8 mouse cellular contexts compared by ENCODE assay signal in genomic region chr1:90956245-90957096, GRCm38 (mm10). TPM values are rescaled to one million over a fixed set of nuclear protein-coding genes. Genes with fewer than 3 reads are reported as not detected.
DNase-seq lines count a peak whose midpoint lies in the region; ATAC-seq lines count a peak whose summit lies in the region.
"Had no signal": no experiment of that assay in that cellular context is flagged by ENCODE, and none has a peak within 500 bp of the region (broad histone marks: within the 10 kb centered on the region; RNA-seq: fewer than 3 reads in every experiment).

No protein-coding gene starts in this region.

- H3K27ac ChIP-seq in embryonic facial prominence, embryonic 14.5 days (replicated peaks; ENCODE audit: low read depth, low read length), result no peak overlapping the region
- no peak overlapping the region for H3K27ac ChIP-seq in hindbrain, embryonic 13.5 days

- DNase-seq in MN1 (ENCODE audit: low spot score), result peak; percentile 14
- DNase-seq in brain, adult 2 months (ENCODE audit: low read depth, low spot score), result peak; percentile 85
- DNase-seq in embryonic facial prominence, embryonic 14.5 days (ENCODE audit: low spot score), result peak; percentile 89
- peak; percentile 60 to 82 for DNase-seq in layer of hippocampus, postnatal 14 days (ENCODE audit: low spot score in 2 of 2)
- DNase-seq in lung, postnatal 25 days (ENCODE audit: low spot score), result peak; percentile 70
- peak; percentile 38 to 45 for DNase-seq in right cerebral cortex, postnatal 36 days (ENCODE audit: low spot score in 2 of 2)

- peak; percentile 90 for ATAC-seq in embryonic facial prominence, embryonic 14.5 days (ENCODE audit: low read depth)
- peak; percentile 71; the same call in 1 of the 2 replicates for ATAC-seq in hindbrain, embryonic 13.5 days (ENCODE audit: low FRiP score)

- H3K9me3 ChIP-seq in embryonic facial prominence, embryonic 14.5 days (ENCODE audit: control insufficient read depth, low read length), result no peaks in the 10 kb centered on the region
- no peaks in the 10 kb centered on the region for H3K9me3 ChIP-seq in hindbrain, embryonic 13.5 days

- 25% methylated on average over 7 of the region's 7 CpGs for WGBS in embryonic facial prominence, embryonic 14.5 days
- whole genome bisulfite sequencing in hindbrain, embryonic 13.5 days, result 27% methylated on average over 6 of the region's 7 CpGs

- H3K4me2 ChIP-seq in embryonic facial prominence, embryonic 14.5 days (ENCODE audit: low read depth, low read length), result no peak overlapping the region
- H3K4me2 ChIP-seq in hindbrain, embryonic 13.5 days, result no peak overlapping the region

- H3K9ac ChIP-seq in embryonic facial prominence, embryonic 14.5 days (ENCODE audit: low read depth, low read length), result no peak overlapping the region
- no peak overlapping the region for H3K9ac ChIP-seq in hindbrain, embryonic 13.5 days

- H3K36me3 ChIP-seq in embryonic facial prominence, embryonic 14.5 days (ENCODE audit: control insufficient read depth, insufficient read depth, low read length), result no peaks in the 10 kb centered on the region
- H3K36me3 ChIP-seq in hindbrain, embryonic 13.5 days, result no peaks in the 10 kb centered on the region

- H3K4me3 ChIP-seq in embryonic facial prominence, embryonic 14.5 days (ENCODE audit: low read depth, low read length), result no peak overlapping the region
- H3K4me3 ChIP-seq in hindbrain, embryonic 13.5 days, result no peak overlapping the region

- no peaks in the 10 kb centered on the region for H3K27me3 ChIP-seq in embryonic facial prominence, embryonic 14.5 days (replicated peaks; ENCODE audit: control insufficient read depth, insufficient read depth, low read length)
- H3K27me3 ChIP-seq in hindbrain, embryonic 13.5 days, result peaks cover 17% of the 10 kb centered on the region; the same call in 1 of the 2 replicates

- H3K4me1 ChIP-seq in embryonic facial prominence, embryonic 14.5 days (ENCODE audit: control insufficient read depth, insufficient read depth, low read length), result 0 out of 2 replicates have a peak, but pooled peaks cover 5% of the 10 kb centered on the region
- no peaks in the 10 kb centered on the region; the same call in 1 of the 2 replicates for H3K4me1 ChIP-seq in hindbrain, embryonic 13.5 days (replicated peaks)

RNA-seq across cellular contexts. Expression of gene Prlh, which starts 3.6 kb away (rescaled TPM):
- polyA plus RNA-seq in embryonic facial prominence, embryonic 14.5 days (2014; fragmentation: Nextera tagmentation; extraction: Ambion mirVana), result not detected in 2 replicates
- polyA plus RNA-seq in hindbrain, embryonic 13.5 days (2015; fragmentation: Nextera tagmentation; extraction: Ambion mirVana), result not detected in 2 replicates
- not detected for total RNA-seq in layer of hippocampus, postnatal 14 days (2021)
- total RNA-seq: left cerebral cortex, adult 8-10 months had no signal

RNA-seq across cellular contexts. Expression of gene Rab17, which starts 13.0 kb away (rescaled TPM):
- 2.4 and 2.5 TPM in 2 replicates for polyA plus RNA-seq in embryonic facial prominence, embryonic 14.5 days (2014; fragmentation: Nextera tagmentation; extraction: Ambion mirVana)
- 0.25 and 0.55 TPM in 2 replicates for polyA plus RNA-seq in hindbrain, embryonic 13.5 days (2015; fragmentation: Nextera tagmentation; extraction: Ambion mirVana)
- total RNA-seq in layer of hippocampus, postnatal 14 days (2021), result not detected

RNA-seq across cellular contexts. Expression of gene Mlph, which starts 41.6 kb away (rescaled TPM):
- polyA plus RNA-seq in embryonic facial prominence, embryonic 14.5 days (2014; fragmentation: Nextera tagmentation; extraction: Ambion mirVana), result 0.86 and 1.1 TPM in 2 replicates
- 0.04 and 0.17 TPM in 2 replicates for polyA plus RNA-seq in hindbrain, embryonic 13.5 days (2015; fragmentation: Nextera tagmentation; extraction: Ambion mirVana)
- 1 to 10 TPM in 1 of 2 experiments, under 1 TPM in 1; 0.94 to 1.5 TPM for total RNA-seq in layer of hippocampus, postnatal 14 days (2021)

RNA-seq across cellular contexts. Expression of gene Lrrfip1, which starts 42.1 kb away (rescaled TPM):
- 51.6 and 58.6 TPM in 2 replicates for polyA plus RNA-seq in embryonic facial prominence, embryonic 14.5 days (2014; fragmentation: Nextera tagmentation; extraction: Ambion mirVana)
- polyA plus RNA-seq in hindbrain, embryonic 13.5 days (2015; fragmentation: Nextera tagmentation; extraction: Ambion mirVana), result 35.5 and 39.1 TPM in 2 replicates
- total RNA-seq in layer of hippocampus, postnatal 14 days (2021), result 10 to 100 TPM; 73.0 to 82.7 TPM

Comparison
In these comparisons a context has a peak if more than half of its experiments do, and no peak if none do; other contexts are left out.
1. DNase-seq: peak in every context shown above with its lines; median percentile 89 in embryonic facial prominence, embryonic 14.5 days; 85 in brain, adult 2 months; 71 in layer of hippocampus, postnatal 14 days; 70 in lung, postnatal 25 days; 42 in right cerebral cortex, postnatal 36 days; 14 in MN1.